Mouse (Mus musculus) heart, postnatal 0 days (tissue): ENCODE results near the gene Gart.

ENCODE experiments used
- CTCF ChIP-seq: IDR thresholded peaks from 2 replicates; pipeline ENCODE4 v1.5.1; 2016; ENCODE audit warnings: antibody characterized with exemption, control low read depth, low read depth
- EP300 ChIP-seq: IDR thresholded peaks from 2 replicates; pipeline ENCODE4 v1.6.1; 2016; ENCODE audit warnings: antibody characterized with exemption, low read depth

- TF ChIP-seq CTCF (no peak), EP300 (no peak)
These were observed 1.4 kb upstream of the Gart start for GRCm38 (mm10) chr16:91648220-91648550.
